ENCODE assay signal across 20 mouse cellular contexts in genomic region chr5:118637931-118638330, GRCm38 (mm10).
DNase-seq lines count a peak whose midpoint lies in the region; ATAC-seq and TF ChIP-seq lines count a peak whose summit lies in the region.
"Had no signal": no experiment of that assay in that cellular context is flagged by ENCODE, and none has a peak within 500 bp of the region (broad histone marks: within the 10 kb centered on the region; RNA-seq: fewer than 3 reads in every experiment).

No protein-coding gene starts in this region.

- peak overlapping the region; percentile 82 for H3K4me3 ChIP-seq in megakaryocyte, embryonic 14.5 days (replicated peaks)
- H3K4me3 ChIP-seq in G1E (ENCODE audit: low read depth, low read length) = peak overlapping the region; percentile 50; the same call in 1 of the 2 replicates
- H3K4me3 ChIP-seq: hindbrain, embryonic 13.5 days; kidney, embryonic 15.5 days; left cerebral cortex, adult 2 months; midbrain, embryonic 13.5 days; neural tube, embryonic 13.5 days had no signal

- no peak for DNase-seq in G1E (ENCODE audit: low spot score)
- DNase-seq in right cerebral cortex, postnatal 4 days = no peak
- no peak for DNase-seq in lung, adult 18-20 months
- no peak for DNase-seq in frontal cortex, adult 2 months (ENCODE audit: extremely low spot score in 1 of 2, low spot score in 1 of 2)
- DNase-seq: adrenal gland, postnatal 10 days; cerebellum, adult 2 months; cerebellum, postnatal 36 days; kidney, adult 11 months; left cerebral cortex, postnatal 4 days; lung, adult 2 months; thymus, postnatal 14 days had no signal

- H3K9me3 ChIP-seq in megakaryocyte, embryonic 14.5 days = no peaks in the 10 kb centered on the region
- no peaks in the 10 kb centered on the region for H3K9me3 ChIP-seq in G1E (replicated peaks)
- H3K9me3 ChIP-seq: hindbrain, embryonic 13.5 days; kidney, embryonic 15.5 days; midbrain, embryonic 13.5 days; neural tube, embryonic 13.5 days had no signal

- H3K36me3 ChIP-seq in megakaryocyte, embryonic 14.5 days (replicated peaks; ENCODE audit: low read length) = peaks cover 16% of the 10 kb centered on the region
- H3K36me3 ChIP-seq in G1E (replicated peaks) = peaks cover 34% of the 10 kb centered on the region
- H3K36me3 ChIP-seq: hindbrain, embryonic 13.5 days; kidney, embryonic 15.5 days; midbrain, embryonic 13.5 days; neural tube, embryonic 13.5 days had no signal

- H3K27me3 ChIP-seq in megakaryocyte, embryonic 14.5 days (replicated peaks) = no peaks in the 10 kb centered on the region
- H3K27me3 ChIP-seq in G1E (ENCODE audit: insufficient read depth, low read length) = no peaks in the 10 kb centered on the region
- H3K27me3 ChIP-seq: hindbrain, embryonic 13.5 days; kidney, embryonic 15.5 days; midbrain, embryonic 13.5 days; neural tube, embryonic 13.5 days had no signal

- no peak for ATAC-seq in megakaryocyte, adult 5-6 weeks (ENCODE audit: poor library complexity, severe bottlenecking)
- no peak for ATAC-seq in G1E (ENCODE audit: extremely low read depth, insufficient number of reproducible peaks, low FRiP score, poor library complexity, severe bottlenecking)
- ATAC-seq in granulocyte monocyte progenitor cell, adult 5-6 weeks (replicated peaks; ENCODE audit: poor library complexity, severe bottlenecking) = peak; percentile 46
- ATAC-seq: forebrain, embryonic 14.5 days; midbrain, embryonic 13.5 days had no signal

- peaks cover 94% of the 10 kb centered on the region for H3K4me1 ChIP-seq in megakaryocyte, embryonic 14.5 days
- H3K4me1 ChIP-seq in G1E (ENCODE audit: insufficient read depth, low read depth, low read length) = peaks cover 63% of the 10 kb centered on the region

- no peak for TF ChIP-seq CTCF in G1E (IDR thresholded peaks at IDR 0.05; ENCODE audit: low read depth, low read length)
